Mouse (Mus musculus): ENCODE data around the gene Khdc1c. TPM values are rescaled to one million over a fixed set of nuclear protein-coding genes. Genes with fewer than 3 reads are reported as not detected.
A peak's percentile ranks its signal among the peaks of the same experiment; 100 is the strongest.
"Not testable (repeated sequence)": the region's sequence is repeated elsewhere in the genome, so short reads cannot be mapped to it uniquely, and the experiment has no call there.

The Khdc1c gene
- not detected in 2 replicates for polyA plus RNA-seq (2015; fragmentation: Nextera tagmentation; extraction: Ambion mirVana)

DNA sequence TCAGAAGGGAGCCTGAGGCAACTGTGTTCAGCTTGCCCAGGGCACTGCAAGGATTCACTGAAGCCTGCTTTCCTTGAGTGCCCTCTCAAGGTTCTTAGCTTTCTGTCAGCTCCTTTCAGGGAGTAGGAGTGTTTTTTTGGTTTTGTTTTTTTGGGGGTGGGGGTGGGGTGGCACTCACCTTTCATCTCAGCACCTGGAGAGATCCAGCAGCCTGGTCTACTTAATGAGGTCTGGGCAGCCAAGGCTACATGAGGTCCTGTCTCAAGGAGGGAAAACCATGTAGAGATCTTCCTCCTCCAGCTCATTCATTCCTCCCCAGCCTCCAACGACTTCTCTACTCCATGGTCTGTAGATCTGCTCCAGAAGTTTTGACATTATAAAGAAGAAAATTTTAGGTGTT lies at the start of gene Khdc1c:
TSS of gene Khdc1c (plus strand) at position 301 of the 400 bp plus-strand sequence.
- not testable (repeated sequence) for H3K4me3 ChIP-seq (ENCODE audit: low read depth, low read length); H3K9me3 ChIP-seq (ENCODE audit: control insufficient read depth); H3K9ac ChIP-seq (ENCODE audit: low read depth, low read length); ATAC-seq; H3K4me1 ChIP-seq (replicated peaks; ENCODE audit: control insufficient read depth, insufficient read depth, low read length); H3K36me3 ChIP-seq (ENCODE audit: control insufficient read depth, insufficient read depth); H3K4me2 ChIP-seq (replicated peaks; ENCODE audit: low read depth); H3K27me3 ChIP-seq (replicated peaks; ENCODE audit: control insufficient read depth, insufficient read depth, low read length); H3K27ac ChIP-seq (ENCODE audit: low read depth, low read length)
- 78% methylated on average over 1 of the region's 1 CpGs for WGBS

DNA sequence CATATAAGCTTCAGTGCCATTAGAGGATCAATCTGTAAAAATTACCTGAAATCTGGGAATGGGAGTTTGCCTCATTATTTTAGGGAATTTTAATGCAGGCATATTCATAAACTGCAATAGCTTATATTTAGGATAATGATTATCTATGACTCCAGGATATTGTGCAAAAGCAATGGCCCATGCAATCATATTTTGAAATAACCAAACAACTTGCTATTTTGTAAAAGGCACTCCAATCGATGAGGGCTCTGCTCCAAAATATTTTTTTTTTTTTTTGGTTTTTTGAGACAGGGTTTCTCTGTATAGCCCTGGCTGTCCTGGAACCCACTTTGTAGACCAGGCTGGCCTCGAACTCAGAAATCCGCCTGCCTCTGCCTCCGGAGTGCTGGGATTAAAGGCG lies 47.9 kb upstream of the Khdc1c start:
- H3K9ac ChIP-seq (ENCODE audit: low read depth, low read length); H3K9me3 ChIP-seq (ENCODE audit: control insufficient read depth); H3K36me3 ChIP-seq (ENCODE audit: control insufficient read depth, insufficient read depth); H3K27me3 ChIP-seq (replicated peaks; ENCODE audit: control insufficient read depth, insufficient read depth, low read length); ATAC-seq; H3K27ac ChIP-seq (ENCODE audit: low read depth, low read length); H3K4me1 ChIP-seq (replicated peaks; ENCODE audit: control insufficient read depth, insufficient read depth, low read length); H3K4me3 ChIP-seq (ENCODE audit: low read depth, low read length); H3K4me2 ChIP-seq (replicated peaks; ENCODE audit: low read depth): not testable (repeated sequence)
- WGBS: 92% methylated on average over 5 of the region's 5 CpGs

GRCm38 (mm10) chr1:21321656-21322055 lies 46.5 kb upstream of the Khdc1c start:
- Histone ChIP-seq H3K9ac (ENCODE audit: low read depth, low read length) (no peak overlapping the region), H3K9me3 (ENCODE audit: control insufficient read depth) (no peaks in the 10 kb centered on the region), H3K27ac (ENCODE audit: low read depth, low read length) (no peak overlapping the region), H3K4me2 (replicated peaks; ENCODE audit: low read depth) (no peak overlapping the region), H3K36me3 (ENCODE audit: control insufficient read depth, insufficient read depth) (no peaks in the 10 kb centered on the region), H3K4me1 (replicated peaks; ENCODE audit: control insufficient read depth, insufficient read depth, low read length) (no peaks in the 10 kb centered on the region), H3K4me3 (ENCODE audit: low read depth, low read length) (no peak overlapping the region), H3K27me3 (replicated peaks; ENCODE audit: control insufficient read depth, insufficient read depth, low read length) (no peaks in the 10 kb centered on the region)
- WGBS: 97% methylated on average over 1 of the region's 1 CpGs
- ATAC-seq: no peak
- no peak for TF ChIP-seq CTCF (IDR thresholded peaks at IDR 0.05; ENCODE audit: low read depth)

DNA sequence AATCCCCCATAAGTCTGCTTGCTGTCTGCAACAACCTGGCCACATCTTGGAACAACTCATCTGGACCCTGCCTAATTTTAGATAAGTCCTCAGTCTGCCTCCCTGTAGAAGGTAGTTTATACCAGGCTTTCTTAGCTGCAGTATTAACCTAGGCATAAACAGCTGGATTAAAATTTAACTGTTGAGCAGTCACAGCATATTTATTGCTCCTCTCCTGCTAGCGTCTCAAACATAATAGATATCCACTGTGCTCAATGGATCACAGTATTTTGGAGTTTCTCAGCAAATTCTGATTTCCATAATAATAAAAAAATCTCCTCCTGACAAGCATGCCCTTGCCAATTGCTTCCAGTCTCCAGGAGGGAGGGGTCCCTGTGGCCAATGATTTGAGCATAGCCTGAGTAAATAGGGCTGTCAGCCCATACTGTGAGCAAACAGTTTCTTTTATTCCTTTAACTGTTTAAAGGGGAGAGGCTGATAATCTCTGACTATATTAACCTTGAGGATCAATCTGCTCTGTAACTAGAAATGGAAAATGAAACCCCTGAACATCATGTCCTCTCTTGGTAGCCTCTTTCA lies 44.0 kb upstream of the Khdc1c start:
- TF ChIP-seq CTCF (IDR thresholded peaks at IDR 0.05; ENCODE audit: low read depth): no peak
- H3K9ac ChIP-seq (ENCODE audit: low read depth, low read length): no peak overlapping the region
- ATAC-seq: no peak
- H3K27ac ChIP-seq (ENCODE audit: low read depth, low read length): no peak overlapping the region
- no peaks in the 10 kb centered on the region for H3K36me3 ChIP-seq (ENCODE audit: control insufficient read depth, insufficient read depth)
- H3K4me2 ChIP-seq (replicated peaks; ENCODE audit: low read depth): no peak overlapping the region
- no peaks in the 10 kb centered on the region for H3K4me1 ChIP-seq (replicated peaks; ENCODE audit: control insufficient read depth, insufficient read depth, low read length)
- WGBS: 33% methylated on average over 1 of the region's 1 CpGs
- H3K4me3 ChIP-seq (ENCODE audit: low read depth, low read length): no peak overlapping the region
- no peaks in the 10 kb centered on the region for H3K9me3 ChIP-seq (ENCODE audit: control insufficient read depth)
- no peaks in the 10 kb centered on the region for H3K27me3 ChIP-seq (replicated peaks; ENCODE audit: control insufficient read depth, insufficient read depth, low read length)

DNA sequence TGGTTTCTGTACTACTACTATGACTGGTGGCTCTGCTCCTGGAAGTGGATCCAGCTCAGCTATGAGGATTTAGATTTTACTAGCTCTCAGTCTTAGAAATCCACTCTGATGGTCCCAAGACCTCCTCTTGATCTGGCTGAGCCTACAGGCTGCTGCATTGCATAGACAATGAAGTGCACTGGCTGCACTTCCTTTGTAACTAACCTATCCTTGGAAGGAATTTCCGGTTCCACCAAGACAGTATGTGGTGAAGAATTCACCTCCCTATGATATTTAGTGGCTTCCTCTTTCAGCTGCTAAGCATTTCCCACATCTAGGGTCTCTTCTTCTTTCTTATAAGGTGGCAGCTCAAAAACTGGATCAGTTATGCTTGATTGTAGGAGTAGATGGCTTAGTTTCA lies 43.5 kb upstream of the Khdc1c start:
- ATAC-seq: no peak
- H3K4me2 ChIP-seq (replicated peaks; ENCODE audit: low read depth): no peak overlapping the region
- no peaks in the 10 kb centered on the region for H3K9me3 ChIP-seq (ENCODE audit: control insufficient read depth)

DNA sequence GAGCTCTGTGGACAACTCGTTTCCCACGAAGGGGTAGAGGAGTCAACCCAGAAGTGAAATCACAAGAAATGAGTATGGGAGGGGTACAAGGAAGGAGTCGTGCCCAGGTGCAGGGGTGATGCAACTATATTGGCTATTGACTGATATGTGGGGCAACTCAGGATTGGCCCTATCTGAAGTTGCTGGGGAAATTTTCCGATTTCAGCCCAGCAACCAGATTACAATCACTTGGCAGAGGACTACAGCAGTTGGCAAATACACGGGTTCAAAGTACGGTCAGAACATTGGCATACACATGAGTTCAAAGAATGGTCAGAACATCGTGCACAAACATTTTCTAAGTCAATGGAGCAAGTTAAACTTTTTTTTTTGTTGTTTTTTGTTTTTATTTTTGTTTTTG lies 41.4 kb upstream of the Khdc1c start:
- Histone ChIP-seq H3K9me3 (ENCODE audit: control insufficient read depth) (no peaks in the 10 kb centered on the region), H3K27me3 (replicated peaks; ENCODE audit: control insufficient read depth, insufficient read depth, low read length) (no peaks in the 10 kb centered on the region), H3K4me1 (replicated peaks; ENCODE audit: control insufficient read depth, insufficient read depth, low read length) (no peaks in the 10 kb centered on the region), H3K27ac (ENCODE audit: low read depth, low read length) (no peak overlapping the region), H3K4me2 (replicated peaks; ENCODE audit: low read depth) (no peak overlapping the region), H3K9ac (ENCODE audit: low read depth, low read length) (no peak overlapping the region), H3K4me3 (ENCODE audit: low read depth, low read length) (no peak overlapping the region), H3K36me3 (ENCODE audit: control insufficient read depth, insufficient read depth) (no peaks in the 10 kb centered on the region)
- TF ChIP-seq CTCF (IDR thresholded peaks at IDR 0.05; ENCODE audit: low read depth): no peak
- 60% methylated on average over 7 of the region's 7 CpGs for WGBS
- peak; percentile 84 for ATAC-seq

More for the DNA sequence above, 43.5 kb upstream of the Khdc1c start:
- Histone ChIP-seq H3K27ac (ENCODE audit: low read depth, low read length) (no peak overlapping the region), H3K4me3 (ENCODE audit: low read depth, low read length) (no peak overlapping the region), H3K27me3 (replicated peaks; ENCODE audit: control insufficient read depth, insufficient read depth, low read length) (no peaks in the 10 kb centered on the region), H3K4me1 (replicated peaks; ENCODE audit: control insufficient read depth, insufficient read depth, low read length) (no peaks in the 10 kb centered on the region), H3K9ac (ENCODE audit: low read depth, low read length) (no peak overlapping the region), H3K36me3 (ENCODE audit: control insufficient read depth, insufficient read depth) (no peaks in the 10 kb centered on the region)
- WGBS: 83% methylated on average over 1 of the region's 1 CpGs
- no peak for TF ChIP-seq CTCF (IDR thresholded peaks at IDR 0.05; ENCODE audit: low read depth)

DNA sequence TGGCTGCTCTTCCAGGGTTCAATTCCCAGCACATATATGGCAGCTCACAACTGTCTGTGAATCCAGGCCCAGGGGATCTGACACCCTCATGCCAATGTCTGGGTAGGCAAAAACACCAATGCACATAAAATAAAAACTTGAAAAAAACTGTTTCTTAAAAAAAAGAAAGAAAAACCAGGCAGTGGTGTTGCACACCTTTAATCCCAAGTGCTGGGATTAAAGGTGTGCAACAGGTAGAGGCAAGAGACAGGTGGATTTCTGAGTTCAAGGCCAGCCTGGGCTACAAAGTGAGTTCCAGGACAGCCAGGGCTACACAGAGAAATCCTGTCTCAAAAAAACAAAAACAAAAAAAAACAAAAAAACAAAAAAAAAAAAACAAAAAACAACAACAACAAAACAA lies 37.0 kb upstream of the Khdc1c start:
- not testable (repeated sequence) for H3K36me3 ChIP-seq (ENCODE audit: control insufficient read depth, insufficient read depth); ATAC-seq; H3K4me3 ChIP-seq (ENCODE audit: low read depth, low read length); H3K27me3 ChIP-seq (replicated peaks; ENCODE audit: control insufficient read depth, insufficient read depth, low read length); H3K27ac ChIP-seq (ENCODE audit: low read depth, low read length); H3K4me1 ChIP-seq (replicated peaks; ENCODE audit: control insufficient read depth, insufficient read depth, low read length); H3K9ac ChIP-seq (ENCODE audit: low read depth, low read length); H3K9me3 ChIP-seq (ENCODE audit: control insufficient read depth); H3K4me2 ChIP-seq (replicated peaks; ENCODE audit: low read depth)
